Mouse (Mus musculus) megakaryocyte, embryonic 14.5 days (primary cell): Measurements from ENCODE around the gene Cd47. TPM values are rescaled to one million over a fixed set of nuclear protein-coding genes. Genes with fewer than 3 reads are reported as not detected.

Experiments used
- H3K27me3 ChIP-seq: replicated peaks from 2 replicates; pipeline ENCODE3; 2012; ENCODE audit warnings: inconsistent platforms
- H3K36me3 ChIP-seq: replicated peaks from 2 replicates; pipeline ENCODE3; 2012; ENCODE audit warnings: low read length, inconsistent platforms, mixed read lengths
- H3K4me1 ChIP-seq: 2 replicates; pipeline ENCODE4 v1.6.1; 2012; ENCODE audit warnings: inconsistent platforms
- H3K4me3 ChIP-seq: replicated peaks from 2 replicates; pipeline ENCODE3; 2012; ENCODE audit warnings: moderate library complexity, mild to moderate bottlenecking, inconsistent platforms
- H3K9me3 ChIP-seq: 2 replicates; pipeline ENCODE4 v1.6.1; 2012; ENCODE audit warnings: inconsistent platforms
- FLI1 ChIP-seq: IDR thresholded peaks from 2 replicates; pipeline ENCODE4 v1.6.1; 2012; ENCODE audit warnings: low read length, inconsistent platforms, mixed read lengths
- GATA1 ChIP-seq: IDR thresholded peaks from 3 replicates; pipeline ENCODE4 v1.6.1; 2012; ENCODE audit warnings: mixed read lengths, low read length, inconsistent platforms, borderline replicate concordance
- polyA plus RNA-seq: library from polyadenylated mRNA; stranded (reverse); fragments of >175 nt; gene quantifications from 2 replicates; pipeline ENCODE4 v1.2.3, GENCODE M21; 2012; ENCODE audit warnings: low replicate concordance; ENCODE audit not compliant: insufficient read depth

The Cd47 gene
- polyA plus RNA-seq, 1 experiment: 98.5 TPM

- Histone ChIP-seq H3K9me3 (no peaks in the 10 kb centered on the region), H3K27me3 (no peaks in the 10 kb centered on the region), H3K4me3 (peak overlapping the region; percentile 16), H3K36me3 (peaks cover 79% of the 10 kb centered on the region), H3K4me1 (peaks cover 70% of the 10 kb centered on the region)
- no peak for TF ChIP-seq GATA1
- no peak for TF ChIP-seq FLI1
These were observed 61.7 kb downstream of the Cd47 start for GRCm38 (mm10) chr16:49861986-49862385.

DNA sequence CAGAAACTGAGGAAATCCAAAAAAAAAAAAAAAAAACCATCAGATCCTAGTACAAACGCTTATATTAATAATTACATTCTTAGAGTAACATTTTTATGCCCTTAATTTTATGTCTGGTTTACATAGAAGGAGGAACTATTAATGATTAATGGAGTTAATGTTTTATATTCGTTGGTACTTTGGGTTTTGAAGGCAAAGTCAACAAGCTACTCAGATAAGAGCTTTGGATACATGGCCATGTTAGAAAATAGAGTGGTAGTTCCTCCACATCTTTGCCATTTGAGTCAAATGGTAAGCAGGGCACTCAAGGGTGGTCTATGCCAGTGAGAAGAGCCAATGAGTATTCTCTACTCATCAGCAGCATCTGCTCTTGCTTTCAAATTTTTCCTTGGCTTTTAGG lies 66.3 kb downstream of the Cd47 start:
- Histone ChIP-seq H3K36me3 (peaks cover 92% of the 10 kb centered on the region), H3K27me3 (no peaks in the 10 kb centered on the region), H3K9me3 (no peaks in the 10 kb centered on the region), H3K4me1 (peaks cover 82% of the 10 kb centered on the region), H3K4me3 (no peak overlapping the region)
- TF ChIP-seq GATA1 (no peak), FLI1 (no peak)

- Histone ChIP-seq H3K27me3 (no peaks in the 10 kb centered on the region), H3K4me1 (peaks cover 79% of the 10 kb centered on the region), H3K36me3 (peaks cover 90% of the 10 kb centered on the region), H3K4me3 (no peak overlapping the region), H3K9me3 (no peaks in the 10 kb centered on the region)
- TF ChIP-seq FLI1 (no peak), GATA1 (no peak)
These were observed 67.9 kb downstream of the Cd47 start for GRCm38 (mm10) chr16:49868278-49868677.

DNA sequence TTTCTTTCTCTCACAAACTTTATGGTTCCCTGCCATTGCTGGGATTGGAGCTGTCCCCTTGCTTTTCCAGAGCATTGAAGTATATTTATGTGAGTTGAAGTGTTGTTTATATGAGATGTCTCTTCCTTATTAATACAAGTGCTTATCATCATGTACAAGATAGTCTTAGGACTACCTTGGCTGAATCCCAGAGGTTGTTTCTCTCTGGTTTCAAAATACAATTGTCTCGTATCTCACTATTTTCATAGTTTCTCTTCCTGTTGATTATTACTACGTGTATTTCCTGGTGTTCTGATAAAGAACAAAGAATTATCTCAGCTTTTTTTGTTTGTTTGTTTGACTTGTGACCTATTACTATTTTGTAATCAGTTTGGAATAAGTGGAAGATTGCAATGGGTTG lies 73.6 kb downstream of the Cd47 start:
- H3K27me3 ChIP-seq: no peaks in the 10 kb centered on the region
- peaks cover 88% of the 10 kb centered on the region for H3K4me1 ChIP-seq
- H3K36me3 ChIP-seq: peaks cover 96% of the 10 kb centered on the region
- H3K4me3 ChIP-seq: no peak overlapping the region
- no peaks in the 10 kb centered on the region for H3K9me3 ChIP-seq
- TF ChIP-seq FLI1: no peak
- no peak for TF ChIP-seq GATA1

- H3K4me3 ChIP-seq: no peak overlapping the region
- peaks cover 88% of the 10 kb centered on the region for H3K4me1 ChIP-seq
- peaks cover 95% of the 10 kb centered on the region for H3K36me3 ChIP-seq
- no peaks in the 10 kb centered on the region for H3K9me3 ChIP-seq
- TF ChIP-seq FLI1 (no peak), GATA1 (no peak)
- no peaks in the 10 kb centered on the region for H3K27me3 ChIP-seq
These were observed 74.2 kb downstream of the Cd47 start for GRCm38 (mm10) chr16:49874546-49874945.

DNA sequence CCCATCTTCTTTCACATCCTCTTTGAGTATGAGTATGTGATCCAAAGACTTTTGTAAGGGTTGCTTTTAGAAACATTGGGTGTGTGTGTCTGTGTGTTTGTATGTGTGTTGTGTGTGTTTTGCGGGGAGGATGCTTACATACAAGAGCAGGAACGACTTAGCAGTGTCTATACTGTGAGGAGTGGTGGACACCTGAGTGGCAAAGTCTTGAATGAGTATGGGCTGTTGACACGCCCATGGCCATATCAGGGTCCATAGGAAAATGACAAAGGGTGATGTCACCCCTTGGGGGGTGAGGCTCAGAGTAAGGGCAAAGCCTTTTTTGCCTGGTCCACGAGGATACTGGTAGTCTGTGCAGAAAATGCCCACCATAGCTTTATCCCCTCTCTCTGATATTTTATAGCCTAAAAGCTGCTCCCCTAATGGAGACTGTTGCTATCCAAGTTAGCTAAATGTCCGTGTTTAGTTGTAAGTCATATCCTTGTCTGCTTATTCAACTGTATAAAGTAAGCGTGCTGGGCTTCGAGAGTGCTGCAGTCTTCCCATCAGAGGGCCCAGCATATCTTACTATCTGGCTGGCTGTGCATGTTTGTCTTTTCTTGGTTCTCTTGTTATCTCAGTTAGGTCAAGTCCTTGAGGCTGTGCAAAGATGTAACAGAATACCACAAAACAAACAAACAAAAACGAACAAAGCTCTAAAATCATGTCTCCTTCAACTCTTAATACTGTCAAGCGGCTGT lies 76.1 kb downstream of the Cd47 start:
- Histone ChIP-seq H3K4me3 (no peak overlapping the region), H3K36me3 (peaks cover 95% of the 10 kb centered on the region), H3K9me3 (no peaks in the 10 kb centered on the region), H3K4me1 (peaks cover 94% of the 10 kb centered on the region), H3K27me3 (no peaks in the 10 kb centered on the region)
- TF ChIP-seq GATA1 (no peak), FLI1 (no peak)

- H3K4me1 ChIP-seq: peaks cover 93% of the 10 kb centered on the region
- peaks cover 95% of the 10 kb centered on the region for H3K36me3 ChIP-seq
These were observed 76.9 kb downstream of the Cd47 start for GRCm38 (mm10) chr16:49877243-49877642.

DNA sequence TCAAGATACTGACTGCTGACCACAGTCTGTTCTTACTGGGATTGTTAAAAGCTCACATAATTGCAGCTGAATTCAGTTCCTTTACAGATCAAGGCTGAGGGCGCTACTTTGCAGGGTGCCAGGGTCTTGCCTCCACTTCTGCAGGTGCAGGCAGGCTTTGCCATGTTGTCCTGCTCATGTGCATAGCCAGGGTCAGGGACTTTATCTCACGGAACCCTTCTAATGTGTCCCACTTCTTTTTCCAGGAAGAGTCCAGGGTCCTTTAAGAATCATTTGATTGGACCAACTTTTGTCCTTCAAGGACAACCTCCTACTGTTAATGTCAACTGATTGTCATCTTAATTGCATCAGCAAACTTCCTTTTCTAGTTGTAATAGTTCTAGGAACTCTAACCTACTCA lies 77.7 kb downstream of the Cd47 start:
- Histone ChIP-seq H3K27me3 (no peaks in the 10 kb centered on the region), H3K4me3 (no peak overlapping the region), H3K4me1 (peaks cover 93% of the 10 kb centered on the region), H3K36me3 (peaks cover 96% of the 10 kb centered on the region), H3K9me3 (no peaks in the 10 kb centered on the region)
- no peak for TF ChIP-seq GATA1
- TF ChIP-seq FLI1: no peak

More at GRCm38 (mm10) chr16:49877243-49877642, 76.9 kb downstream of the Cd47 start:
- no peaks in the 10 kb centered on the region for H3K9me3 ChIP-seq
- no peaks in the 10 kb centered on the region for H3K27me3 ChIP-seq
- TF ChIP-seq FLI1 (no peak), GATA1 (no peak)
- H3K4me3 ChIP-seq: no peak overlapping the region

DNA sequence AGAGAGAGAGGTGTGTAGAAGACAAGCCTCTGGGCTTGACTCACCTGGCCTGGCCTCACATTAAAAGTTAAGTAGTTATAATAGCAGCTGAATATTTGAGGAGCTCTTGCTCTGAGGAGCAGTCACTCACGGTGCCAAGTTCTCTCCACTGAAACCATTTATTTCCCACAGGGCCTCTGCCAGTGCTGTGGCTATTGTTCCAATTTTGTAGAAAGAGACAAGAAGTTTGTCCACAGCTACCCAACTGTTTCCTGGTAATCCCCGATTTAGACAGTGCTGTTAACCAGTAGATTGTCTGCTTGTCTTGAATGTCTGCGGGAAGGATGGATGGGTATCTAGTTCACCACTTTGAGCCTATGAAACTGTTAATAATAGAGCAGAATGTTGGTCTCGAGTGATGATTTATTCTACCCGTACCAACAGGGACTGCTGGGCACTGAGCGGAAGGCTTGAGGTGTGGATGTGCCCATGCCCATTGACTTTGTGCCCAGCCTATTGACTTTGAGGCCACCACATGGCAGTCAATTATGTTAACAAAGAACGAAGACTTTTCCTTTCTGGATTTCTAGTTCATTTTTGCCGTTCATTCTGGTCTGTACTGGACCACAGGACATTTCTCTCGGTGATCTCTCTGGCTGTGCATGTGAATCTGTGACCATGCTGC lies 86.2 kb downstream of the Cd47 start:
- Histone ChIP-seq H3K27me3 (no peaks in the 10 kb centered on the region), H3K36me3 (peaks cover 95% of the 10 kb centered on the region), H3K4me3 (peak overlapping the region; percentile 64), H3K4me1 (peaks cover 91% of the 10 kb centered on the region), H3K9me3 (no peaks in the 10 kb centered on the region)
- TF ChIP-seq FLI1 (no peak), GATA1 (no peak)

GRCm38 (mm10) chr16:49887290-49887689 lies 87.0 kb downstream of the Cd47 start:
- no peaks in the 10 kb centered on the region; the same call in 1 of the 2 replicates for H3K9me3 ChIP-seq
- peaks cover 90% of the 10 kb centered on the region for H3K4me1 ChIP-seq
- H3K27me3 ChIP-seq: no peaks in the 10 kb centered on the region
- no peak overlapping the region for H3K4me3 ChIP-seq
- TF ChIP-seq GATA1 (no peak), FLI1 (no peak)
- H3K36me3 ChIP-seq: peaks cover 95% of the 10 kb centered on the region
